Mouse (Mus musculus) T-cell, adult 2 months (primary cell): ENCODE measurements around the gene Gpr45.
"Not testable (repeated sequence)": the region's sequence is repeated elsewhere in the genome, so short reads cannot be mapped to it uniquely, and the experiment has no call there.

Experiments
- DNase-seq: peaks from one replicate; pipeline ENCODE4 v3.0.0; 2022; ENCODE audit warnings: low spot score

The Gpr45 gene

DNA sequence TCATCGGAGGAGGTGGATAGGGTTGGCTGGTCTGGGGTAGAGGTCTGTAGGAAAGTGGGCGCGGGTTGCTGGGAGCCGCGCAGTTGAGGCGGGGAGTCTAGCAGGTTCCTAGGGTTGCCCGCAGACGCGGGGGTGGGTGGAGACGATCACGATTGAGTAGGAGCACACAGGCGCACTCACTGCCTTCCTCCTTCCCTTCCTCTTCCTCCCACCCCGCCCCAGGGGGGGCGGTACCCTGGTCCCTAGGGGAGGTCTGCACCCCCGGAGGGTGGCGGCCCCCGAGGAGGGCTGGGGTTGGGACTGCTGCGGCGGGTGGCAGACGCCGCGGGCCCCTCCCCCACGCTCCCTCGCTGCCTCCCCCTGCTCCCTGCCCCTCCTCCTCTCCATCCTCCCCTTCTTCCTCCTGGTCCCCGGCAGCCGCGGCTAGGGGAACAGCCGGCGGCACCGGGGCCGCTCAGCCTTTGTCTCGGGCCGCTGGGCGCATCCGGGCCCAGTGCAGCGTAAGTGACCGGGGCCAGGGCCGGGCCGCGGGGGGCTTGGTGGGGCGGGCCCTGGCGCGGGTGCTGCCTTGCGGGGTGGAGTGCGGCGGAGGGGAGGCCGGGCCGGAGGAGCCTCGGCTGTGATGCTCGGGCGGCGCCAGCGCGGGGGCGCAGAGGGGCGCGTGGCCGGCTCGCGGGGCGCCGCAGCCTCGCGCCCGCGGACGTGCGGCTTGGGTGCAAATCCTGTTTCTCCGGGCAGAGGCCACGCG is at the start of gene Gpr45:
Gene Gpr45, plus strand, starts transcription at position 139 of the 748 bp plus-strand sequence.
- DNase-seq: peak; percentile 7

DNA sequence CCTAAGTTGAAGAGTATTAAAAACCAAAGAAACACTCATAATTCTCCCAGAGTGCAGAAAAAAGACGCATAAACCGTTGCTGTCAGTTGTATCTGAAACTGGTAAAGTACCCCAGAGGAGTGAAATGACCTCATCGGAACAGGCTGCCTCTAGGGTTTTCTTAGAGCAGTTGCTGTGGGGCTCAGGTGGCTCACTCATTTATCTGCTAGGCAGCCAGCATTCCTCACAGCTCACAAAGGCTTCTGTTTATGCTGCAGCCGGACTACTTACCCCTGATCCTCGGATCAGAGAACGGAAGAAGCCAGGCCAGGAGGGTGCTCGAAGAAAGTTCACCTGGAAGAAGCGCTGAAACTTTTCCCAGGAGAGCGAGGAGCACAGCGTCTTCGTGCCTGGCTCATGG is 47.5 kb upstream of the Gpr45 start:
- no peak for DNase-seq

DNA sequence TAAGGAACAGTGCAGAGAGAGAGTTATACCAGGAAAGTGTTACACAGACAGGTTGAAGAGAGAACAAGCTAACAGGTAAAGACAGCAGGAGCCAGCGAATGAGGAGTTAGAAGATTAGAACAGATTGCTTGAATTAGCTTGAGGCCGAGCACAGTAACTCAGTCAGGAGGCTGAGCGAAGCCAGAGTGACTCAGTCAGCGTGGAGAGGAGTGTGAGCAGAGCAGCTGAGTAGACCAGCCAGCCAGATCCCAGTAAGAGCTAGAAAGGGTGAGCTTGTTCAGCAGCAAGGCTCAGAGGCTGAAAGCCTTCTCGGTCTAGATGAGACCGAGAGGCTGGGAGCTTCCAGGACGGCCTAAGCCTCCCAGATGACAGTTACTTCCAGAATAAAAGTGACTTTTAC is 46.0 kb upstream of the Gpr45 start:
- no peak for DNase-seq

DNA sequence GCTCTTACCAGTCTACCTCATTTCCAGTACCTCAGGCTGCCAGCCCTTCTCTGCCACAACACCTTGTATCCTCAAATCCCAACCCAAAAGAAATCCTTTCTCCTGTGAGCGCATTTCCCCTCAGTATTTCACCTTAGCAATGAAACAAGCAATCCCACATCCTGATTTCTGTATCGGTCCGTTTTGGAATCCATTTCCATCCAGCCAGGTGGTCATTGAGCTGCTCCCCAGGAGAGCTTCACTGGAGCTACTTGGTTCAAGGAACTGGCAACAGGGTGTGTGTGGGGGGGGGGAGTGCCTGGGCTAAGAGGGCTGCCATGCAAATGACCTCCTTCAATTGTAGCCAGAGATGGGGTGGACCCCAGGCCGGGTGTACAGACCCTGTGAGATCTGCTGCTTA is 45.5 kb upstream of the Gpr45 start:
- DNase-seq: no peak

DNA sequence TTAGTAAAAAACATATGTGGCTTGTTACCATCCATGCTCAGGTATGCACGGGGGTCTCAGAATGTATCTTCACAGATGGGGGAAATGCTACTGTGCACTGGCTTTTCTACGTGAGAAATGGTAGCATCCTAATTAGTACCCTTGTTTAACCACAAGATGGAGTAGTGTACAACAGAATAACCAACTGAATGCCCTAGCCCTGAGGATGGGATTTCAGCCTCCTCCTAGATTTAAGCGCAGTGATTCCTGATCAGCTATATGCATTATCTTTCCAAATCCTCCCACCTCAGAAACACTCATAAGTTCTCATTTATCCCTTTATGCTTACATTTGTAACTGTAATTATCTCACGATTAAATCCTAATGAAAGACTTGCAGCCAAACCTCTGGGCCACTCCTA is 37.6 kb upstream of the Gpr45 start:
- DNase-seq: no peak

DNA sequence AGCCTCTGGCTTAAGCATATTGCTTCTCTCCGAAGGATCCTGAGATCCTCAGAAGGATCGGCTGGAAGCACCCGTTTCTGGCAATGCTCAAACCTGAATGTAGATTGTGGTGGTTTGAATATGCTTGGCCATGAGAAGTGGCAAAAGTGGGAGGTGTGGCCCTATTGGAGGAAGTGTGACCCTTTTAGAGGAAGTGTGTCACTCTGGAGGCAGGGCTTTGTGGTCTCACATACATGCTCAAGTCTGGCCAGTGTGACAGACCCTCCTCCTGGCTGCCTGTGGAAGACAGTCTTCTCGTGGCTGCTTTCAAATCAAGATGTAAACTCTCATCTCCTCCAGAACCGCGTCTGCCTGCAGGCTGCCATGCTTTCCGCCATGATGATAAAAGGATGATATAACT is 36.0 kb upstream of the Gpr45 start:
- DNase-seq: no peak

DNA sequence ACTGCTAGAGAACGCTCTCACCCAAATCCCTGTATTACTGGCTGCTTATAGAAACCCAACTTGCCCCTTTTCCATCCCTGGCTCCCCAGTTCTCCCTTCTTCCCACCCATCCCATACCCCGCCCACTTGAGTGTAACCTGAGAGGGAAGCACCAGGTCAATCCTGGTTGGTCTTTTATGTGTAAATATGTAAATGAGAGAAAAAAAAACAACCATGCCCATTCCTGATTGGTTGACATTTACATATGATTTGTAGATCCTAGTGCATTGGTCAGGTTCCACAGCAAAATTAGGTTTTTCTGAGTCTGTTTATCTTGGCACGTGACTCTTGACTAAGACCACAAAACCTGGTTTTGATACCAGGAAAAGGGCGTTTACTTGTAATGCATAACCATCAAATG is 34.8 kb upstream of the Gpr45 start:
- DNase-seq: no peak

DNA sequence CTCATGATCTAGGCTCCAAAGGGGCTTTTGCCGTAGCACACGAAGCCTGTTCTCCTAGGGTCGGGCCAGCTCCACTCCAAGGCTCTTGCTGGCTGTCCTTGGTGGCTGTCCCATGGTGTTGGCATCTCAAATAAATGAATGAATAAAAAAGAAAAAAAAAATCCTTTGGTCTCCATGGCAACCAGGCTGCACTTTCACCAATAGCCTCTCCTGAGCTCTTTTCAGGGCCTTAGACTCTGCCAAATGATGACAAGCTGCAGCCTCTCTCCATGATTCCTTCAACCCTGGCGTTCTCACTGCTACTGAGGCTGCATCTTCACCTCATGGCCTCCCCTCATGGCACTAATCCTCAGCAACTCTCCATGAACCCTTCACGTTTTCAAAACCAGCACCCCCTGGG is 28.7 kb upstream of the Gpr45 start:
- DNase-seq: no peak

DNA sequence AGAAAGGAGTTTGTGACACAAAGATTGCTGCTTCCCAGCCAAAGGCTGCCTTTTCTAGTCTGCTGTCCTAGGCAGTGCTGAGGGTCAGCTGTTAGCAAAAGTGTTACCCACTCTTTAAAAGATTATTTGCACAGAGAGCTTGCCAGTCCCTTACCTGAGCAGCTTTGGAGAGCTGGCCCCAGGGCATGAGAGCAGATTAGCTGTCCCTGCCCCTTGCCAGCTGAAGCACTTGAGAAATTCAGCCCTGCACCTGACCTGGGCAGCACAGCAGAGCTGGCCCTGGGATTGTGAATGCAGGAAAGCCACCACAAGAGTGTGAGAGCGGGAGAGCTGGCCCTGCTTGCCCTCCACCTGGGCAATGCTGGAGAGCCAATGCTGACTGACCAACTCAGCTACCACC is 19.1 kb upstream of the Gpr45 start:
- DNase-seq: no peak

DNA sequence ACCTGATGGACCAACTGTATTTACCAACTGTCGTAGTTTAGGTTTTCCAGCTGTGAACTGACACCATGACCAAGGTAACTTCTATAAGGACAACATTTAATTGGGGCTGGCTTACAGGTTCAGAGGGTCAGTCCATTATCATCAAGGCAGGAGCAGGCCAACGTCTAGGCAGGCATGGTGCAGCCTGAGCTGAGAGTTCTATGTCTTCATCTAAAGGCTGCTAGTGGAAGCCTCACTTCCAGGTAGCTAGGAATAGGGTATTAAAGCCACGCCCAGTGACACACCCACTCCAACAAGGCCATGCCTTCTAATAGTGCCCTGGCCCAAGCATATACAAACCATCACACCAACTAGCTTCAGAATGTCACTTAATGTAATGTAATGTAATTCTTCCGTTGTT is 4.2 kb upstream of the Gpr45 start:
- no peak for DNase-seq

DNA sequence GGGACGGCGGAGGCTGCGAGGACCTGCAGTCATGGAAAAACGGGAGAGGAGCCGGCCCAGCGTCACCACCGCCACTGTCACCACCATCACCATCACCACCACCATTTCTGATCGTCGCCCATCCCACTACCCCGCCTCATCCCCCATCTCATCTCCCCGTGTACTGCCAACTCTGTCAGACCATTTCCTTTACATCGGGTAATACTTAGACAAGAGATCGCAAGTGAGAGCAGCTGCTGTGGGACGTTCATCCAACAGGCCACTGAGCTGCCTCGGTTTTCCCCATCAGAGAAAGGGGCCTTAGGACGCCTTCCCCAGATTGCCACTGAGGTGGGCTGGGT is 780 bp downstream of the Gpr45 start:
- DNase-seq: no peak

DNA sequence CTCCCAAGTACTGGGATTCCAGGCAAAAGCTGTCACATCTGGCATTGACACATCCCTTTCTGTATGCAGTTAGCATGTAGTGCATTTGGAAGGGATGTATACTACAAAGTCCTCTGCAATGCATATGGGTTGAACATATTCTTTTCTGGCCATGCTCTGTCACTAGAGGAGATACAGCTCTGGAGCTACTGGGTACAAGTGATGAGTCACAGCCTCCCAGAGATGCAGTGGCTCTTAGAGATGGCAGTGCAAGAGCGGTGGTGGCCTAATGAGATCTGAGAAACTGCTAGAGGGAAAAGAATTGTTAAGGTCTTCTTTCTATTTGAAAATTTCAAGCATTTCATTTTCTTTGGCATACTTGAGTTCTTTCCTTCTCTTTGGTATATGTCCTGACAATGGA is 4.2 kb downstream of the Gpr45 start:
- DNase-seq: no peak

DNA sequence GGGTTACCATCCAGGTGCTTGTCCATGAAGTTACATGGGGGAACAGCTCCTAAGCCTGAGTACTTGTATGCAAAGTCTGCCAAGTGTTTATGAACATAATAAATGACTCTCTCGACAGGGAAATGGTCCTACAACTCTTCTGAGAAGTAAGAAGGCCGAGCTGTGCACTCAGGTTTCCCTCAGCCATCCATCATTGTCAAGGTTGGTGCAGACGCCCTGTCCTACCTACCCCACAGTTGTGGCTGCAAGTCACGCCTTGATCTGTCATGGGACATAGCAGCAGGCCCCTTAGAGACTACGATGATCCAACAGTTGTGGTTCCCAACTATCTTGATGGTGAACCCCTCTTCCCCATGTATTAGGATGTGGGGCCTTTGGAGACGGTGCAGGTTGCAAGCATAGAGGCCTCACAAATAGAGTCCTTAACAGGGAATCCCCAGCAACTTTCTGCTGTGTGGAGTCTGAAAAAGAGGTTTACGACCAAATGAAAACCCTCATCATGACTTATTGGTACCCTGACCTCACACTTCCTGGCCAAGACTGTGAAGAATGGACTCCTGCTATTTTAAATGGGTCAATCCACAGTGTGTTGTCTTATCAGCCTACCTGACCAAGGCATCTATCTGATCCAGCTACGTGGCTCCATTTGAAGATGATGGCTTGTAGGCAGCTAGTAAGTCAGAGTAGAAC is 30.6 kb downstream of the Gpr45 start:
- no peak for DNase-seq

DNA sequence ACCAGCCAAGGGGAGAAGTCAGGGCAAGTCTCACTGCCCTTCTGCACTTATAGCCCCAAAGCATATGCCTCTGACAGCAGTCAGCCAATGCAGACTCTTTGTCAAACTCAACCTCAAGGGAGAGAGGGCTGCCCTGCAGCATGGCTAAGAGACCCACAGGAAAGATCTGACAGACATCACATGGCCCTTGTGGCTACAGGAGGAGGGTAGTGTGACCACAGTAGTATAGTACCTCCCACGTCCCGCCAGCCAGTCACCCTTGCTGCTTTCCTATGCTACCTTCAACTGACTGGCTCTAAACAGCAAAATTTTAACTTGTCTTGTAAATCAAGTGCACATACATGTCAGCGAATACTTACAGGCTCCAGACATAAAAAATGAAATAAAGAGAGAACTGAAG is 31.4 kb downstream of the Gpr45 start:
- DNase-seq: no peak

DNA sequence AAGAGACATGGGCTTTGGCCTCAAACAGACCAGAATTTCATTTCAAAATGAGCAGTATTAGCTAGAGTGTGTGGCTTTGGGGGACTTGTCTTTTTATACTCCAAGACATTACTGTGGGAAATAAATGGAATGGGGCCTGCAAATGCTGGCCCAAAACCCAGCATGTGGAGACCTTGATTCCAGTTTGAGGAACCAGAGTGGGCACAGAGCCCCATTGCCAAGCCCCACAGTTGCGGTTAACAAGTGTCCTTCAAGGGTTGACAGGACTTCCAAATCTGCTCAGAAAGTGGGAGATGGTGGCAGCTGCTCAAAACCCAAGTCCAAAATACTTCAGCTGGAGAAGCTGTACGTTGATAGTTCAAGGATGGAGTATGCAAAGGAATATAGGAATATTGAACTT is 36.3 kb downstream of the Gpr45 start:
- DNase-seq: no peak

DNA sequence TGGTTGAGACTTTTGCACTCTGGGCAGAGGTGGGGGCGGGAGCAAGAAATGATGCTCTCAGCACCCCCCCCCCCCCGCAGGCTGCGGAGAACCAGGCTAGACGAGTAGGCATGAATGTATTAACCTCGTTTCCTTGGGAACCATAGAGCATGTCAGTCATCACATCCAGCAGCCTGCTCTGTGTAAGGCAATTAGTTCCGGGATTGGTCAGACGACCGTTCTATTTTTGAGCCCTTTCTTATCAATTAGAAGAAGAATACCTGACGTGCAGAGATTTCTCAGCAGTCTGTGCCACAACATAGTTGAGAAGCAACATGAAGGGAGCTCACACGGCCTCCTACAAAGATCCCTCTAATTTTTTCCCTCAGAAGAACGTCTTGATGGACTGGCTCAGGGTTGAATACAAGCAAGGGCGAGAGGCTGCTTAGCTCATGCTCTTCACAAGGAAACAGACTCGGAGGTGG is 53.4 kb downstream of the Gpr45 start:
- DNase-seq: no peak

DNA sequence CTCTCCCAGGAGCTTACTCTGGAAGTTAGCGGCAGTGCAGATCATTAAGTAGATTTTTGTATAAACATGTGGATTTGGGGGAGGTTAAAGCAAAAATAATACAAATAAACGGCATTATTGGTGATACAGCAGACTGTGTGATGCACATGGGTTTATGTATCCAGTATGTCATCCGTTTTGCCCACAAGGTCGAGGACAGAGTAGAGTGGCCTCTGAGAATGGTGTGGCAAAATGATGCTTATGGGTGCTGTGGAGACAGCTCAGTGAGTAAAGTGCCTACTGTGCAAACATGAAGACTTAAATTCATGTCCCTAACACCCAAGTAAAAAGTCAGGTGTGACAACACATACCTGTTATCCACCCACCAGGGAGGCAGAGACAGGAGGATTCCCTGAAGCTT is 53.9 kb downstream of the Gpr45 start:
- DNase-seq: no peak

DNA sequence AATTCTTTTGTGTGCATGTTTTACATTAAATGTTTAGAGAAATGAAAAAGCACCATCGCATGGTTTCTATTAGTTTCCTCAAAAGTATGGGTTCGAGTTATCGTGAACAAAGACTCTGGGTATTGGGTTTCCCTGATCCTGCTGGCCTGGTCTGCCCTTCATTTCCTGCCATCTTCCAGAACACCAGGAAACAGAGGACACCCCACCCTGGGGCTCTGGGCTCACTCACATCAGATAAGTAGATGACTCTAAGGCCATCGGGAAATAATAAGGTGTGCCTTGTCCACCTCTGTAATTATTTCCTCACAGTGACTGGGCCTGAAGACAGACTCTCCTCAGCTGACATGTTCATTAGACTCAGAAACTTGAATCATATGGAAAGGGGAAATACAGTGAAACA is 57.8 kb downstream of the Gpr45 start:
- DNase-seq: no peak

DNA sequence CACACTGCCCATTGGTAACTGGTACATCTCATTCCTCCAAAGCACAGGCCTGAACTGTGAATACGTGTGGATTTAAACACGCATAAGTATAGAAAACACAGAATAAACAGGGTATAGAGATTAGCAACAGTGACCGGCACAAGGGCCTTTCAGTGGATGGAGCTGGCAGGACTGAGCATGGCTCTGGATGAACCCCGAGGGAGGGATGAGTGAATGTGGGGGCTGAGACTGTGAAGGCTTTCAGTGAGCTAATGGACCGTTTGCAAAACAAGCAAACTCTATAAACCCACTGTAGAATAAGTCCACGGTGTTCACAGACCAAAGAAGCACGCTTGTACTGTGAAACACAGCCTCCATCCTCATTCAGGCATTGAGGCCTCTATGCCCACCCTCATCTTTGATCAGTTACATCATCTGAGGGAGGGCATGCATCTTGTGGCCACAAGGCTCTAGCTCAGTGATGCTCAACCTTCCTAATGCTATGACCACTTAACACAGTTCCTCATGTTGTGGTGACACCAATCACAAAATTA is 62.5 kb downstream of the Gpr45 start:
- DNase-seq: not testable (repeated sequence)

DNA sequence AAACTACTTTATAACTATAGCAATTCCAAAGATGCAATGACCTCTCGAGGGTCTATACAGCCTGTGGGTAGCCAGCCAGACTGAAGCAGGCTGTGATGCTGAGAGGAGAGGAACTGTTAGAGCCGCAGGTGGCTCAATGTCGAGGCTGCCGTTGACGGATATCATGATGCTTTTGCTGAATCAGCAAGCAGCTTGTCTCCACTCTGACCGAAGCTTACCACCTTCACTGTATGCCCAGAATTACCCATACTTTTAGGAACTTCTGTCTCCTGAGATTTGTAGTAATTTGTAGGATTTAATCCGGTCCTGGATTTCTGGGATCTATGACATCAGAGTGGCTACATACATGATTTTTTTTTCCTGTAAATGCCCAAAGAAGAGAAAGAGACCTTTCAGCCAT is 83.3 kb downstream of the Gpr45 start:
- DNase-seq: no peak

DNA sequence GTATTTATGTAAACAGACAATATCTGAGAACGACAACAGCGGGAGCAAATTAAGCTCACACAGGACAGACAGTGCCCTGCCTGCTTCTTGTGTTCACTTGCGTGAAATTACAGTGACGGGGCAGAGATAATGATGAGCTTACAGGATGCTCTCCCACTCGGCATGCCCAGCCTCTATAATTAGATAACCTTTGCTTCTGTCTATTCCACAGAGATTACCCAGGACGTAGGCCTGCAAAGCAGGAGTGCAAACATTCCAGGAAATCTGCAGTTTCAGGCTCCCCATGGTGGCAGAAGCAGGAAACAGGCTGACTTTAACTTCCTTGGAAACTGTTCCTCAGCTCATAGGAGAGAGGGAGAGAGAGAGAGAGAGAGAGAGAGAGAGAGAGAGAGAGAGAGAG is 89.6 kb downstream of the Gpr45 start:
- DNase-seq: no peak

DNA sequence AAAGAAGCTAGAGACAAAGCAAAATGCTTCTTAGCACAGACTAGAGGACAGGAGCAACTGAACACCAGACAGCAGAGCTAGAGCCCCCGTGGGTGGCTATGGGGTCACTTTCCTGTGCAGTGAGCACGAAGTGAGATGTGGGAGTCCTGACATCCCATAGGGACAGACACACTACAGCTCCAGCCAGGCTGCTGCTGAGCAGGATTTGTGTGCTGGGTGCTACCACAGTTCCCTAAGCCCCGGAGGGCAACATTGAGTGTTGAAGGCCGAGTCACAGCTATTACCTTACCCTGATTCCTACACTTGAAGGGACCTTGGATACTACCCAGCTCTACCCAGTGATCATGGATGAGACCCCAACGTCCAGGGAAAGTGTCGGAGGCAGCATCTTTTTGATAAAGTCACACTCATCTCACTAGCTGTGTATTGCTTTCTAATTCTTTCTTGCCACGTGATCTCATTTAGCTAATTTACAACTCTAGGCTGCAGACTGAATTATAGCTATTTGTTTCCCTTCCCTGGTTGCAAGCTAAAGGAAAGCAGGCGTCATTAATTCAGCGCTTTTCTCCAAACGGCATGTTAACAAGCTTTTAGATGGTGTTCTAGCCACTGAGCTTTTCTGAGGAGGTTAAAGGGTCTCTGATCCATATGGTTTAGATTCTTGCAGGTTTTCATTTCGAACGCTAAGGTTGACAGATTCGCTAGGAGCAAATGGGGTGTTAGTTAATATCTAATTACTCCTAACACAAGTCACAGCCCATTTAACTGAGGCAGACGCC is 92.7 kb downstream of the Gpr45 start:
- no peak for DNase-seq

DNA sequence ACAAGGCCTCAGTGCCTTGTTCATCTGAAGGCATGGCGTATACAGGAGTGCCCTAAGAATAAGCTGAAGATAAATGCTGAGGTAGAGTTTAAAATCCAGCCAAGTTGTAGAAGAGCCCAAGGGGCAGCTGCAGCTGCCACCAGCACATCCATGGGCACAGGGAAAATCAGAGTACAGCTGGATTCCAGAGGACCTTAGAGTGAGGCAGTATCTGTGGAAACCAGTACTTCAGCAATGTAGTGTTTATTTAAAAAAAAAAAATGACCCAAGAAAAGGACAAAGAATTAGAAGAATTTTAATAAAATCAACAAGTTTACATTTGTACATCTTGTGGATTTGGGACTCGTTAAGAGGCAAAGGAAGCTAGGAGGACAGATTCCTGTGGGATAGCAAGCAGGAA is 94.3 kb downstream of the Gpr45 start:
- DNase-seq: no peak
